Mouse (Mus musculus): ENCODE data around the gene Arid1b.

DNA sequence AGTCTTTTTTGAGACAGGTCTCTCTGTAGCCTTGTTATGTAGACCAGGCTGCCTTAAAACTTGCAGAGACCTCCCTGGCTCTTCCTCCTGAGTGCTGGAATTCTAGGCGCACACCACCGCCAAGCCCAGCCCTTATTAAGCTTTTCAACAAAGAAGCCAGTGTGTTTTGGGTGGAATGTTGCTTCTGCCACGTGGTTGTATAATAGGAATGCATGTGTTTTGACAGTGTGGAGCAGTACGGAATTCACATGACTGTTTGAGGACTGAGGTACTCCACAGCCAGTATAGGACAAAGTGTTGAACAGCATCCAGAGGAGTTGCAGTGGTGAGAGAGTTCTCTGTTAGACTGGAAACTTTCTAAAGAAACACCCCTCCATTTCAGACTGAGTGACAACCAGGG, 22.3 kb downstream of the Arid1b start:
- TF ChIP-seq POLR2A (IDR thresholded peaks at IDR 0.05; ENCODE audit: low read depth, low read length), result no peak
- TF ChIP-seq SIN3A (IDR thresholded peaks at IDR 0.05; ENCODE audit: low read length), result no peak
- no peak for TF ChIP-seq EP300 (IDR thresholded peaks at IDR 0.05; ENCODE audit: low read length)
- no peak for TF ChIP-seq RAD21 (IDR thresholded peaks at IDR 0.05; ENCODE audit: low read depth, low read length)
- no peak for TF ChIP-seq E2F4 (IDR thresholded peaks at IDR 0.05; ENCODE audit: insufficient replicate concordance, low read depth, low read length)
- TF ChIP-seq POLR2AphosphoS2 (IDR thresholded peaks at IDR 0.05; ENCODE audit: low read depth, low read length), result no peak
- TF ChIP-seq ZC3H11A (IDR thresholded peaks at IDR 0.05; ENCODE audit: low read depth, low read length), result no peak
- no peak for TF ChIP-seq ELF1 (IDR thresholded peaks at IDR 0.05; ENCODE audit: low read depth, low read length)
- no peak for TF ChIP-seq CHD2 (IDR thresholded peaks at IDR 0.05; ENCODE audit: low read length)
- no peak for TF ChIP-seq CTCF (conservative IDR thresholded peaks at IDR 0.05 in 1 of 2, IDR thresholded peaks at IDR 0.05 in 1 of 2; ENCODE audit: low read depth in 2 of 2, low read length in 2 of 2)
- no peak for TF ChIP-seq USF2 (conservative IDR thresholded peaks at IDR 0.05; ENCODE audit: low read depth, low read length)

Data from CH12.LX (cell line).